Mouse (Mus musculus): ENCODE measurements at regions not wholly inside any gene's neighbourhood (a gene's known extent, or its start where the extent isn't known, plus 50 kb on each side); places are given as distances from the start of the nearest gene placed in this dataset.
"Not testable (repeated sequence)": the region's sequence is repeated elsewhere in the genome, so short reads cannot be mapped to it uniquely, and the experiment has no call there.

DNA sequence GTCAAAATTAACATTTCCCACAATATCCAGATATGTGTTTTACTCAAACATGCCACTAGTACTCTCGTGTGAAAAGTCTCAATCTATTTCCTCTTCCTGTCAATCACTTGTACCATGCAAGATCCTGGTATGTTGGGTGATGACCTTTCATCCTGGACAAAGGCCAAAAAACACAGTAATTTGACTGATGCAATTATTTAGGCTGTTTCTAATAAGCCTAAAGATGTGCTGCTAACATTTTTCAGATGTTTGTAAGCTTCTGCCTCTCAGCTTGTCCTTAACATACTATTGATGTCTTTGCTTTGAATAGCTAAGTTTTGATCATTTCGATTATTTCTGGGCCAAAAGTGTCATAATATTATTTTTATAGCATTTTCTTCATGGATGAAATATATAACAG is 418.4 kb upstream of the Arrdc4 start:
- DNase-seq (ENCODE audit: extremely low spot score, low read depth, low spot score) = peak; percentile 14

DNA sequence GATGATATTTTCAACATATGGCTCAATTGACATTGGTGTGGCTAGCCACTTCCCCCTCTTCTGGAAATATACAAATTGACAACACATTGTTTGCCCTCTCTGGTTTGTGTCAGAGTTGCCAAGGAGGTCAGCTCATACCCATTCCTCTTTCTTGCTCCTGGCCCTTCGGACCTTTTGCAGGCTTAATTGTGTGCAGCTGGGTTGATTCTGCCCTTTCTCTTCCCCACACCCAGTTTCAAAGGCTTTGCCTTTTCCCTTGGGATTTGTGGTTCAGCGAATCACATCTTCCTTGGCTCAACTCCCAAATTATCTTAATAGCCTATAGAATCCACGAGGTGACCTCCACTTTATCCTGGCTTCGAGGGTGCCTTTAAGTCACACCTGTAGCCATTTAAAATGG is 412.9 kb upstream of the Arrdc4 start:
- DNase-seq (ENCODE audit: extremely low spot score, low read depth, low spot score) = no peak

DNA sequence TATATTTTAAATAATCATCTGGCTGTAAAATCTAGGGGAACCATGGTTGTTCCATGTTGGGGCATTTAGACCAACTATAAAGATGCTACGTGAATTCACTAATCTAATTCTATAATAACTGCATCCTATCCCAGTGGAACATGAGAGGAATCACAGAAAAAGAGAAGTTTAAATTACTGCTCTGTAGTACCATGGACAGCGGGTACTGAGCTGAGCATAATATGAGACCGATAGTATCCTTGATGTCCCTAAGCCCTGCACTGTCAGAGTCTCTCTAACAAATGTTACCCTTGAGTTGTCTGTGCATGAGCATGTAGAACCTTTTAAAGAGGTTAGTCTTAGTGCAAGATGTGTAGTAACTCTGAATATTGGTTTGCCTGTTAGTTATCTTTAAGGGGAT is 393.3 kb upstream of the Arrdc4 start:
- no peak for DNase-seq (ENCODE audit: extremely low spot score, low read depth, low spot score)

DNA sequence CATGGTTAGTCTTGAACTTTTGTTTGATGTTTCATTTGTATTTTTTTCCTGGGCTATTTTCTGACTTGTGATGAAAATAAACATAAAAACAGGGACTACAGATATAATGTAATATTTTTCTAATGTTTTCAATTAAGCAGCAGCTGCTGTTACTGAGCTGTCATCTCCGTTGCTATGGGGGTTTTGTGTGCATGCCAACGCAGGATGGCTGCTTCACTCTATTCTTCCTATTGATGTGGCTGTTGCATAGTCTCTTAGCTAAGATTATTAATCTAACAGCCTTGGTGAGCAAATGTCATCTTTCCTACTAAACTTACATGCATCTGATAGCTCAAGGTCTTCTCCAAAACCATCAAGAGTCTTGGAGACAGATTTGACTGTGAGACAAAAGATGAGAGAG is 384.4 kb upstream of the Arrdc4 start:
- no peak for DNase-seq (ENCODE audit: extremely low spot score, low read depth, low spot score)

DNA sequence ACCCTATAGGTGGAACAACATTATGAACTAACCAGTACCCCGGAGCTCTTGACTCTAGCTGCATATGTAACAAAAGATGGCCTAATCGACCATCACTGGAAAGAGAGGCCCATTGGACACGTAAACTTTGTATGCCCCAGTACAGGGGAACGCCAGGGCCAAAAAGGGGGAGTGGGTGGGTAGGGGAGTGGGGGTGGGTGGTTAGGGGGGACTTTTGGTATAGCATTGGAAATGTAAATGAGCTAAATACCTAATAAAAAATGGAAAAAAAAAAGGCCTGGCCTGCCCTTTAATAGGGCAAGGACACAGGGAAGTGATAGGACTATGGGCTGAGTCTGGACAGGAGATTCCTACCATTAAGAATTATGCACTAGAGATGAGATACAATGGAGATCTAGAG is 352.7 kb upstream of the Arrdc4 start:
- DNase-seq (ENCODE audit: extremely low spot score, low read depth, low spot score) = not testable (repeated sequence)

DNA sequence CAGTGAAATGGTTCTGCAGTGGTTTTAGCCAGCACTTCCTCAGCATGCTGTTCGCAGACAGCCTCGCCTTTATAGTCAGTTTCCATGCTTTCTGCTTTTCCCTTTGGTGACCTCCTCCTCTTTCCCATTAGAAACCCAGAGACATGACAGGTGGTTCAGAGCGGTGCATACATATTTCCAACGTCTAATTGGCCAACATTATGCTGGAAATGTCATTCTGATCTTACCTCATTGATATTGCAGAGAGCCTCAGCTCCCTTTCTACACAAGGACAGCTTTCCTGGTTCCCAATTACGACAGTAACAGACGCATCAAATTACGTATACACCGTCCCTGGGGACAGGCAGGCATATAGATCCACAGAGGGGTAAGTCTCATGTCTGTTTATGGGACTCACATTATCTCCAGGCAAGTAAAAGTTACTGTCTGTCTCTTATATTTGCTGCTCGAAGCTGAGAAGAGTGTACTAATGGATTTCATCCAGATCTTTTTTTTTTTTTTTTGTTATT is 348.6 kb upstream of the Arrdc4 start:
- no peak for DNase-seq (ENCODE audit: extremely low spot score, low read depth, low spot score)

DNA sequence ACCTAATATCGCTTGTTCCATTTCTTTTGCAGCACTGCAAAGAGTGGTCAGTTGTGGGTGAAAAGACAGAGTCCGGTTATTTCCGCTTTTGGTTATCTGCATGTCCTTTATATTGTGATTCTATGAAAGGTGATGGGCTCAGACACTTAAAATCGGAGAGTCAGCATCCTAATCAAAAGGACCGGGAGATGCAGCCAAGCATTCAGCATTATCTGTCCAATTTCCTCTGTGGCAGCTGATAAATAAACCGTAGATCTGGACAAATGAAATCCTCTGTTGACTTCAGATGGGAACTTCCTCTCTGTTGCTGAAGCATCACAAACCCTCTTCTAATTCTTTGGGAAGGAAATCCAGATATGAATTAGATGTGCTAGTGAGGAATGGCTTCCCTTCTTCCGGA is 325.7 kb upstream of the Arrdc4 start:
- no peak for DNase-seq (ENCODE audit: extremely low spot score, low read depth, low spot score)

DNA sequence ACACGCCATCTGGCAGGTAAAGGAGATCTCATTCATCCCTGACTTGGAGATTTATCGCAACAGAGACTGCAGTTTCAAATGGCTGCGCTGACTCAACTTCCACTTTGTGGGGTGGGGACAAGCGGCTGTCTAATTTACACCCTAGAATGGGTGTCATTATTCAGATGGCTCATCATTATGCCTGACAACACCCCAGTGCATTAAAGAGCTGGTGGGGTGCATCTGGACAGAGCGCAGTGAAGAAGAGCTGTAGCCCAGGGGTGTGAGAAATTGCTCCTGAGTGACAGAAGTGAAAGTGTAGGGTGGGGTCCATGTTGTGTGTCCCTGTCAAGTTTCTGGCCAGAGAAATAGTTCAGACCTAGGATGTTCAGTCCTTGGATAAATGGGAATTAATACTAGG is 314.0 kb upstream of the Arrdc4 start:
- no peak for DNase-seq (ENCODE audit: extremely low spot score, low read depth, low spot score)

DNA sequence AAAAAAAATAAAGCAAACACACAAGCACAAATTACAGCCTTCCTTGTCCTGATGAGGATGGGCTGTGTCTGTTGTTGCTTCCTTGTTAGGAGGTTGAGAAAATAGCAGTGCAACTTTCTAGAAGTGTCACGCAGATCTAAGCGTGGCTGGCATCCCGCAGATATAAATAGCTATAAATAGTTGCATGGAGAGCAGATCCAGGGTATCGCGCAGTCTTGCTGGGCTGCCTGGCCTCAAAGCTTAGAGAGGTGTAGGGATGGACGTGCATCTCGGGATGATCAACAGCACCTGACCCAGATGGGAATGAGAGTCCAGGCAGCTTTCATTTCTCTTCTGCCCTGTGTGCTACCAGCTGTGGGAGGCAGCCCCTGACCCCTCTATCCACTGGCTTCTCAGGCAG is 313.5 kb upstream of the Arrdc4 start:
- no peak for DNase-seq (ENCODE audit: extremely low spot score, low read depth, low spot score)

DNA sequence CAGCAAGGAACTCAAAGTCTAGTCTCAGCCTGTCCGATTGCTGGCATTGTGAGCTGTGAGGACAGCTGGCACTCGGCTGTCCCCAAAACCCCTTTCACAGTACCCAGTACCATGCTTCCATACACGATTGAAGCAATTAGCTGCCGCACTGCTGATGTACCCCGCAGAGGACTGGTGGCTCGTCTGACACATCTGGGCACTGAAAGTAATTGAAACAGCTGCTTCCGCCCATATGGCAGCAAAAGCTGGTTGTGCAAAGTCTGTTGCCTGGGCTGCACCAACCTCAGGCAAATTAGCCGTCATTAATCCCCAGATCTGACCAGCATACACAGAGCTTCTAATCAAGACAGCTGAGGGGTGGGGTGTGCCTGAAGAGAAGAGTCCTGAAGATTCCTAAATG is 313.1 kb upstream of the Arrdc4 start:
- DNase-seq (ENCODE audit: extremely low spot score, low read depth, low spot score) = no peak

DNA sequence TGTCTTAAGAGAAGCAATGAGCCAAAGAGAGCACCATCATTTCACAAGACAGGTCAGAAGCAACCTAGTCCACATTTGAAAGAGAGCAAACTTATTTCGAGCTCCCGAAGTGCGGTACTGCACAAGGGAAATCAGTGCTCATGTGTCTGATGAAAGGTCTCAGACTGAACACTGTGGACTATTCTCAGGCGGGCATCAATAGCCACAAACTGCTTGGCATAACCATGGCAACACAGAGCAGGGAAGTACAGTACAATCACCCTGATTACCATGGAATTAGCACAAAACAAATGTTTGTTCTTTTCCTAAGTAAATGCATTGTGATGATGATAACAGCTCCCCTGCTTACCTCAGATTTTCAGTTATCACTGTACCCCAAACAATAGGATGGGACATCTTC is 312.2 kb upstream of the Arrdc4 start:
- no peak for DNase-seq (ENCODE audit: extremely low spot score, low read depth, low spot score)

DNA sequence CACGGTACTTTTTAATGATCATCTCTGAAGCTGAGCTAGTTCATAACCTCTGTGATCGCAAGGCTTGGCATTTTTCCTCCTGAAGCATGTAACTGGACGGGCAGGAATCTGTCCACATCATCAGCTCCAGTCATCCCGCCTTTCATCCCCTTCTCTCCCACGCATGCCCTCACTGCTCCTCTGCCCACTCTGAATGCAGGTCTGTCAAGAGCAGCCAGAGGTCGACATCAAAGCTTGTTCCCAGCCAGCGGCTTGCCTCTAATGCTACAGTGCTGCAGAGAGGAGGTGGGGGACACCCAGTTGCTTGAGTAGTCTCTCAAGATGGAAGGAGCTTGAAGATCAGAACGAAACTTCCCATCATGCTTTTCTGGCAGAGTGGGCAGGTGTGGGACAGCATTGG is 267.5 kb upstream of the Arrdc4 start:
- DNase-seq (ENCODE audit: extremely low spot score, low read depth, low spot score) = no peak

DNA sequence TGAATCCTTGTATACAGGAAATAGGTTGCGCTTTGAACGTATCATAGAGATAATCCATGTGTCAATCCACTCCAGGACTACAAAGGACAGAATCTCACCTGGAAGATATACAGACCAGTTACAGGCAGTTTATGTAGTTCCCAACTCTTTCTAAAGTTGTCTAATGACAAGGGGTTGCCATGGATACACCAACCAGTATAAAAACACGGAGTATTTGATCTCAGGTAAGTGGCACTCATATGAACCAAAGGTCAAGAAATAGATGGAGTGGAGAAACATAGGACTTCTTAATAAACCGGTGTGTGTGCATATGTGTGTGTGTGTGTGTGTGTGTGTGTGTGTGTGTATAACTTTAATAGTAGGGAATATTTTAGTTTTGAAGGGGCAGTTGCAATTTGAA is 266.0 kb upstream of the Arrdc4 start:
- no peak for DNase-seq (ENCODE audit: extremely low spot score, low read depth, low spot score)

DNA sequence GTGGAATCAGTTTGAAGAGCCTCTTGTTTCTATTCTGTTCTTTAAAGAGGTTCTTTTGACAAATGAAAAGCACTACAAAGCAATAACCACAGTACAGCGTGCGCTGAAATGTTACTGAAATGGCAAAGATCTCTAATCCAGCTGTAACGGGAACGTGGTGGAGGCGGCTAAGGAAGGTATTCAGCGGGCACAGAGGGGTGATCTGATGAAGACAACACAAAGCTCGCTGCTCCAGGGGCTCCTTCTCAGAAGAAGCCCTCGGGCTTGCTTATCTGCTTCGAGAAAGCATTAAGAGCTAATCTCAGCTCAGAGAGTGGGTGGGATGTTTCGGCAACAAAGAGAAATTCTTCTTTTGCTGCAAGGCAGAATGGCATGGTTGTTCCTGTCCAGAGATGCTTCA is 258.2 kb upstream of the Arrdc4 start:
- DNase-seq (ENCODE audit: extremely low spot score, low read depth, low spot score) = no peak

DNA sequence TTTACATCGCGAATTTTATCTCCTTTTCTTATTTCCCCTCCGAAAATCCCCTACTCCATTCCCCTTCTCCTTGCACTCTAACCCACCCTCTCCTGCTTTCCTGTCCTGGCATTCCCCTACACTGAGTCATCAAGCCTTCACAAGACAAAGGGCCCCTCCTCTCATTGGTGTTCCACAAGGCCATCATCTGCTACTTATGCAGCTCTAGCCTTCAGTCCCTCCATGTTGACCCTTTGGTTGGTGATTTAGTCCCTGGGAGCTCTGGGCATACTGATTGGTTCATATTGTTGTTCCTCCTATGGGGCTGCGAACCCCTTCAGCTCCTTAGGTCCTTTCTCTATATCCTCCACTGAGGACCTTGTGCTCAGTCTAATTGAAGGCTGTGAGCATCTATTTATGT is 239.0 kb upstream of the Arrdc4 start:
- no peak for DNase-seq (ENCODE audit: extremely low spot score, low read depth, low spot score)

DNA sequence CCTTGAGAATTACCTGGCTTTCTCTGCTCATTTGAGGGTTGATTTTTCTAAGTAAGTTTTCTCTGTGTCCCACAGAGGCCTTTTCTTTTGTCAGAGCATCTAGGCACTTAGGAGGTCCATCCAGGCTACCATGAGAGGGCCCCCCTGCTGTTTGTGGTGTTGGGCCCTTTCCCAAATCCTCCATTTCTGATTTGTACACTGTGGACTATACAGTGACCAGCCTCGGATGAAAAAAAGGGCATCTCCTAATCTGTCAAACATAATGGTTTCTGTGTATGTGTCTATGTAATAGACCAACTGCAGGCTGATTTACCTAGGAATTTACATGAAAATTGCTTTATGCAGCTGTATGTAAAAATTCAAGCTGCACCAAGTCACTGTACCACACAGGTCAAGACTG is 234.9 kb upstream of the Arrdc4 start:
- DNase-seq (ENCODE audit: extremely low spot score, low read depth, low spot score) = no peak

DNA sequence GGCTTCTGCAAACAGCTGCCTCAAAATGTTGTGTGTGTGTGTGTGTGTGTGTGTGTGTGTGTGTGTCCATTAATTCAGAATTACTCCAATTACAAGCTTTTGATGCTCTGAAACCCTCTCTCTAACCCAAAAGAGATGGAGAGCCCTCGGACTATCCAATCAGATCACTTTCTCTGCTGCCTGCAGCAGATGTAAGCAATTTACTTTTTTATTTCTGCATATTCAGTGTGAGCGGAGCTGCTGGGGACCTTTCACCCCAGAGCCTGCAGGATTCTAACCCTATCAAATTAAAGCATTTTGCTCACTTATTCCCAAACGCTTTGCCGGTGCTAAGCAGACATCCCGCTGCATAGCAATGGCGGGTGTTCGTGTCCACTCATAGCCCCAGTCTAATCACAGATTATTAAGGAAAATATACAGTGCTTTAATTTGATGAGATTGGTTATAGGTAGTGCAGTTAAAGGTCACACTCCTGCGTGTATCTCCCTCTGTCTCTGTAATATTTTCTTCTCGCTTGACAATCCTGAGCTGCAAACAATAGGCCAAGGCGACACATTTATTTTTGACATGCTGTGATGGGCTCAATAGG is 234.0 kb upstream of the Arrdc4 start:
- DNase-seq (ENCODE audit: extremely low spot score, low read depth, low spot score) = no peak

DNA sequence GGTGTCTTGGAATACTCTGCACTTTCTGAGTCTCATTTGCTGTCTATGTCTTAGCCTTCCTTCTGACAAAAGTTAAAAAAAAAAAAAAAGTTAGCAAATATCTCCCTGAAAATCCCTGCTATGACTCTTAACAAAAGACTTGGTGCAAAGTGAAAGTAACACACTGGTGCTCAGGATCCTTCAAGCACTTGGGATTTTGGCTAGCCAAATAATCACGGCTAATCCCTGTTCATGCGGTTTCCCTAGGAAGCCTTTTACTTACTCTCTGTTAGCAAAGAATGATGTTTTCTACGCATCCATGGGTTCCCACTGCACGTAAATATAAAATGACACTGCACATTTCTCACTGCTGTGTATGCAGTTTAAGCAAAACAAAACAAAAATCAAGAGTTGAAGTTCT is 229.5 kb upstream of the Arrdc4 start:
- no peak for DNase-seq (ENCODE audit: extremely low spot score, low read depth, low spot score)

DNA sequence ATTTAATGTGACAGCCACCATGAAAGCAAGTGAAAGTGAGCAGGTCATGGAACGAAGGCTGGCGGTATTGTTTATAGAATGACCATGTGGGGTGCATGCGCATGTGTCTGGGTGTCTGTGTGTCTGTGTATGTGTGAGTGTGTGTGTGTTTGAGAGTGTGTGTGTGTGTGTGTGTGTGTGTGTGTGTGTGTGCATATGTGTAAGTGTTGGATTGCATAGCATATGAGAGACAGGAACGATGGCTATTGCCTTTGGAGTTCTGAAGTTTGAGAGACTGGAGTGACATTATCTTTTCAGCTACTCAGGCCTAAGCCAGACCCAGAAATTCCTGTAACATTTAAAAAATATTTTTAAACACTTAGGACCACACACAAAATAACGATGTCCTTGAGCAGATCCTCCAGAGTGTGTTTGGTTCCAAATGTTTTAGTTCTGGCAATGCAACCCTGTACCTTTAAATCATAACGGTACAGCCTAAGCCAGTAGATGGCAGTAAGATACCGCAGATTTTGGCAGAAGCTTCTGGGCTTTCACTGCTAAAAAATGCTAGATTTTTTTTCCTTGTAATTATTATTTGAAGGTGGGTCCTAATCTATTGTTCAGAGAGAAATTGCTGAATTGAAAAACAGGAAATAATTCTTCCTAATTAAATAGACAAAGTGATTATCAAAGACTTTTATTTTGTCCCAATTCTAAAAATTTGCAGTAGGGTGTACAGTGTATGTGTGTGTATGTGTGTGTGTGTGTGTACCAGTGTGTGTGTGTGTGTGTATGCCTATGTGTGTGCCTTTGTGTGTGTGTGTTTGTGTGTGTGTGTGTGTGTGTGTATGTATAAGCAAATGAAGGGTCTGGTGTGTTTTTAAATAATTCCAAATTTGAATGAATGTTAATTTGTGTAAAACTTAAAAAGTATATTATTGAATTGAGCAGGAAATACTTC is 228.0 kb upstream of the Arrdc4 start:
- peak; percentile 30 for DNase-seq (ENCODE audit: extremely low spot score, low read depth, low spot score)

DNA sequence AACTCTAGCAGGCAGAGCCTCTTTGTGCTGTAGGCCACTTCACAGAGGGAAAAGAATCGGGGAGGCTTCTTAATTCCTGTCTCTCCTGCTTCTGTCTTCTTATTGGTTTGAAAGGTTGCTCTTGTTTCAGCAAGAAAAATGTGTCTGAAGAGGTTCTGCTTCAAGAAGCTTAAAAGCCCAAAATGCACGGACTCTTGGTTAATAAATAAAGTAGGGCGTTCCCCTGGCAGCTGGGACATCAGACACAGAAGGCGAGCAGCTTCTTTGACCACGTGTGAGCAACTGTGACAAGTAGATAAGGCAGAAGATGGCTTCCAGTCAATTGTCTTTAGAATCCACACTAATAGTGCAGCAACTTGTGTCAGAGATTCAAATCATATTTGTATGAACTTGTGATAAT is 226.9 kb upstream of the Arrdc4 start:
- no peak for DNase-seq (ENCODE audit: extremely low spot score, low read depth, low spot score)

DNA sequence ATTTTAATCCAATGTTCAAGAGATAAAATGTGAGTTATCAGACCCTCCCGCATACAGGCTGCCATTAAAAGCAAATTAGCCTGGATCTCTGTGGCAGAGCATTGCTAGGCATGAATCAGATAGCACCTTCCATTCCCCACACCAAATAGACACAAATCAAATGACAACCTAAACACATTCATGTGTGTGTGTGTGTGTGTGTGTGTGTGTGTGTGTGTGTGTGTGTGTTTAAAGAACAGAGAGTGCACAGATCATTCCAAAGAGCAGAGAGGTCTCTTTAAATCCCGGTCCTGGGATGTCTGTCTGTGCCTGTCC is 226.5 kb upstream of the Arrdc4 start:
- no peak for DNase-seq (ENCODE audit: extremely low spot score, low read depth, low spot score)

DNA sequence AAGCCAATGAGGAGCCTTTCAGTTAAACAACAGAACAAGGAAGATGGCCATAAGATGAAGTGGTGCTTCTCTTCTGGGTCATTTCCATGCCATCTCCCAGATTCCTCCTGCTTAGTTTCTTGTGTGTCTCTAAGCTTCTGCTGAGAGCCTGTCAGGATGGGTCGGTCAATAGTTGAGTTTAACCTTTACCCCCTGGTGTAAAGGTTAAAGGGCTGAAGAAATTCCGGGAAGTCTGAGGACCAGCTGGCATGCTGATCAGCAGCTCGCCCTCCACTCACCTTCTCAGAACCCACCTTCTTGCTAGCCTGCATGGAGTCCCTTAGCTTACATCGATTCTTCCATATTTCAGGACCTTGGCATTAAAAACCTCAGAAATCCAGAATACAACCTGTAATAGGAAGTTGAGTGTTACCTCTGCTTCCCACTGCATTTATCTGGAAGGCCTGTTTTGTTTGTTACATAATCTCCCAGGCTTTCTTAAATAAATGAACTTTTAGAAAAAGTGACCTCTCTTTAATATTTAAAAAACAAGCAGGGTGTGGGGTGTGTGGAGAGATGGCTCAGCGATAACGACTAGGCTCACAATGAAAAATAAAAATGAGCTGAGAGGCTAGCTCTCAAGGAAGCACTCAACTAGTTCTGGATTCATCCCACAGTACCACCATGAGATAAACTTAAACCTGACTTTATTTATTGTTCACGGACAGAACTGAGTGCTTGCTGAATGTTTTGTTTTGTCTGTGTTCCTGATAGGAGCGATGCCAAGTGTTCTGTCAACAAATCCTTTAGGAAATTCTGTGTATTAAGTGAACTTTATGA is 225.9 kb upstream of the Arrdc4 start:
- DNase-seq (ENCODE audit: extremely low spot score, low read depth, low spot score) = no peak

Measured in hindlimb bud, embryonic 11.5 days (tissue).